Mouse (Mus musculus) limb, embryonic 14.5 days (tissue): ENCODE results near the gene Lrpap1. TPM values are rescaled to one million over a fixed set of nuclear protein-coding genes. Genes with fewer than 3 reads are reported as not detected.

ENCODE experiments used
- ATAC-seq: fragments of 200-750 bp; cut with Nextera tagmentation; 2 replicates; pipeline ENCODE4 v1.8.0; 2017; ENCODE audit warnings: low read depth, moderate number of reproducible peaks, moderate TSS enrichment; ENCODE audit not compliant: low FRiP score
- DNase-seq: peaks from one replicate; pipeline ENCODE4 v3.0.0-alpha.2; 2015; ENCODE audit warnings: low spot score
- H3K27ac ChIP-seq: fragments of 300-500 bp; sonication (generic); replicated peaks from 2 replicates; pipeline ENCODE4 v1.5.1; 2014; ENCODE audit warnings: low read depth, mild to moderate bottlenecking, low read length, moderate library complexity, mixed read lengths
- H3K27me3 ChIP-seq: fragments of 300-500 bp; sonication (generic); 2 replicates; pipeline ENCODE4 v1.6.1; 2014; ENCODE audit warnings: low read length, mixed read lengths; ENCODE audit not compliant: control insufficient read depth, insufficient read depth
- H3K36me3 ChIP-seq: fragments of 300-500 bp; sonication (generic); 2 replicates; pipeline ENCODE4 v1.6.1; 2014; ENCODE audit warnings: mild to moderate bottlenecking, low read length, moderate library complexity, mixed read lengths; ENCODE audit not compliant: control insufficient read depth, insufficient read depth
- H3K4me1 ChIP-seq: fragments of 300-500 bp; sonication (generic); 2 replicates; pipeline ENCODE4 v1.6.1; 2014; ENCODE audit warnings: antibody characterized with exemption, low read length, mixed read lengths; ENCODE audit not compliant: control insufficient read depth, insufficient read depth
- H3K4me2 ChIP-seq: fragments of 300-500 bp; sonication (generic); replicated peaks from 2 replicates; pipeline ENCODE4 v1.6.1; 2014; ENCODE audit warnings: low read depth, mild to moderate bottlenecking, low read length, moderate library complexity; ENCODE audit not compliant: severe bottlenecking
- H3K4me3 ChIP-seq: fragments of 300-500 bp; sonication (generic); replicated peaks from 2 replicates; pipeline ENCODE4 v1.5.1; 2014; ENCODE audit warnings: low read length
- H3K9ac ChIP-seq: fragments of 300-500 bp; sonication (generic); 2 replicates; pipeline ENCODE4 v1.6.1; 2014; ENCODE audit warnings: mild to moderate bottlenecking, low read depth, low read length, moderate library complexity; ENCODE audit not compliant: severe bottlenecking
- H3K9me3 ChIP-seq: fragments of 300-500 bp; sonication (generic); 2 replicates; pipeline ENCODE4 v1.6.1; 2016; ENCODE audit warnings: low read length; ENCODE audit not compliant: control insufficient read depth
- POLR2A ChIP-seq: fragments of 200-500 bp; IDR thresholded peaks from 2 replicates; pipeline ENCODE4 v1.8.0; 2012; ENCODE audit warnings: inconsistent platforms, mild to moderate bottlenecking, moderate library complexity, borderline replicate concordance; ENCODE audit not compliant: insufficient read depth, insufficient read length; ENCODE audit errors: extremely low read depth
- WGBS: fragments of 180-500 bp; shearing (Covaris S2); extraction: QIAGEN DNeasy Blood & Tissue Kit; methylation state at CpG from one replicate; pipeline ENCODE4 v1.1.7; 2014; 5-methylcytosine and 5-hydroxymethylcytosine counted together
- polyA plus RNA-seq, 2 experiments: library from polyadenylated mRNA; depleted of rRNA in 1 of 2; stranded (reverse) in 1 of 2; unstranded in 1 of 2; fragments of >200 nt; fragmentation: Nextera tagmentation in 1 of 2; extraction: Ambion mirVana in 1 of 2; gene quantifications; 2 replicates each; pipeline versions ENCODE4 v1.2.1 to v1.2.3; 2012 to 2014

The Lrpap1 gene
- polyA plus RNA-seq, 2 experiments = 59.5 to 137 TPM

- Histone ChIP-seq H3K9me3 (no peaks in the 10 kb centered on the region), H3K4me2 (no peak overlapping the region), H3K36me3 (no peaks in the 10 kb centered on the region), H3K27me3 (no peaks in the 10 kb centered on the region), H3K27ac (no peak overlapping the region), H3K4me1 (no peaks in the 10 kb centered on the region), H3K4me3 (no peak overlapping the region), H3K9ac (no peak overlapping the region)
- 85% methylated on average over 6 of the region's 6 CpGs for WGBS
- ATAC-seq = no peak
- no peak for DNase-seq
- no peak for TF ChIP-seq POLR2A
These were observed 33.7 kb downstream of the Lrpap1 start for GRCm38 (mm10) chr5:35071855-35072254.

GRCm38 (mm10) chr5:35070953-35071352 is 34.6 kb downstream of the Lrpap1 start:
- Histone ChIP-seq H3K9ac (no peak overlapping the region), H3K4me3 (no peak overlapping the region), H3K36me3 (no peaks in the 10 kb centered on the region), H3K27me3 (no peaks in the 10 kb centered on the region), H3K4me2 (no peak overlapping the region), H3K4me1 (no peaks in the 10 kb centered on the region), H3K9me3 (no peaks in the 10 kb centered on the region), H3K27ac (no peak overlapping the region)
- no peak for TF ChIP-seq POLR2A
- DNase-seq (peak; percentile 14), ATAC-seq (no peak)
- WGBS = 62% methylated on average over 7 of the region's 7 CpGs

- H3K4me3 ChIP-seq = no peak overlapping the region
- no peaks in the 10 kb centered on the region for H3K9me3 ChIP-seq
- ATAC-seq = no peak
- no peak overlapping the region for H3K9ac ChIP-seq
- no peak overlapping the region for H3K4me2 ChIP-seq
- H3K27me3 ChIP-seq = no peaks in the 10 kb centered on the region
- 86% methylated on average over 8 of the region's 8 CpGs for WGBS
- no peak overlapping the region for H3K27ac ChIP-seq
- DNase-seq = no peak
- H3K36me3 ChIP-seq = no peaks in the 10 kb centered on the region
- no peaks in the 10 kb centered on the region for H3K4me1 ChIP-seq
- no peak for TF ChIP-seq POLR2A
These were observed 35.3 kb downstream of the Lrpap1 start for GRCm38 (mm10) chr5:35070314-35070713.

- TF ChIP-seq POLR2A = no peak
- Histone ChIP-seq H3K27ac (no peak overlapping the region), H3K4me3 (no peak overlapping the region), H3K27me3 (no peaks in the 10 kb centered on the region), H3K4me1 (no peaks in the 10 kb centered on the region), H3K9me3 (no peaks in the 10 kb centered on the region), H3K36me3 (no peaks in the 10 kb centered on the region), H3K4me2 (no peak overlapping the region), H3K9ac (no peak overlapping the region)
- no peak for ATAC-seq
- 84% methylated on average over 2 of the region's 2 CpGs for WGBS
- no peak for DNase-seq
These were observed 35.7 kb downstream of the Lrpap1 start for GRCm38 (mm10) chr5:35069841-35070240.

GRCm38 (mm10) chr5:35060098-35060497 is 45.5 kb downstream of the Lrpap1 start:
- no peak for DNase-seq
- 71% methylated on average over 3 of the region's 3 CpGs for WGBS

GRCm38 (mm10) chr5:35058216-35058615 is 47.4 kb downstream of the Lrpap1 start:
- H3K27ac ChIP-seq = no peak overlapping the region
- H3K36me3 ChIP-seq = no peaks in the 10 kb centered on the region
- DNase-seq = no peak
- H3K9ac ChIP-seq = no peak overlapping the region; the same call in 1 of the 2 replicates
- ATAC-seq = no peak
- H3K9me3 ChIP-seq = no peaks in the 10 kb centered on the region
- no peak overlapping the region for H3K4me2 ChIP-seq
- H3K4me1 ChIP-seq = 0 out of 2 replicates have a peak, but pooled peaks cover 3% of the 10 kb centered on the region
- 44% methylated on average over 1 of the region's 1 CpGs for WGBS
- H3K4me3 ChIP-seq = no peak overlapping the region
- peaks cover 19% of the 10 kb centered on the region for H3K27me3 ChIP-seq
- TF ChIP-seq POLR2A = no peak

More at GRCm38 (mm10) chr5:35060098-35060497, 45.5 kb downstream of the Lrpap1 start:
- no peak for ATAC-seq
- H3K4me3 ChIP-seq = no peak overlapping the region
- no peak overlapping the region for H3K9ac ChIP-seq
- no peak for TF ChIP-seq POLR2A
- 0 out of 2 replicates have a peak, but pooled peaks cover 3% of the 10 kb centered on the region for H3K4me1 ChIP-seq
- H3K27me3 ChIP-seq = peaks cover 19% of the 10 kb centered on the region
- no peaks in the 10 kb centered on the region for H3K36me3 ChIP-seq
- H3K4me2 ChIP-seq = no peak overlapping the region
- H3K27ac ChIP-seq = no peak overlapping the region
- no peaks in the 10 kb centered on the region for H3K9me3 ChIP-seq
